Mouse (Mus musculus) large intestine, adult 2 months (tissue): ENCODE results near the gene Klrb1a. TPM values are rescaled to one million over a fixed set of nuclear protein-coding genes. Genes with fewer than 3 reads are reported as not detected.

Experiments
- DNase-seq: peaks from one replicate; pipeline ENCODE4 v3.0.0-alpha.2; 2012; ENCODE audit warnings: low read depth, low spot score
- whole genome bisulfite sequencing: fragments of 180-500 bp; shearing (Covaris S2); methylation state at CpG from one replicate; pipeline ENCODE4 v1.1.7; 2018; 5-methylcytosine and 5-hydroxymethylcytosine counted together
- polyA plus RNA-seq: library from polyadenylated mRNA; depleted of rRNA; stranded (reverse); fragments of >200 nt; gene quantifications from 2 replicates; pipeline ENCODE4 v1.2.3, GENCODE M21; 2012; rRNA removed

Klrb1a gene
- polyA plus RNA-seq, 1 experiment, result 0.41 TPM

- no peak for DNase-seq
- WGBS, result 81% methylated on average over 10 of the region's 10 CpGs
Observed at GRCm38 (mm10) chr6:128602463-128603201, 20.7 kb downstream of the Klrb1a start.

GRCm38 (mm10) chr6:128602026-128602425, 21.3 kb downstream of the Klrb1a start:
- WGBS, result 16% methylated on average over 3 of the region's 3 CpGs
- DNase-seq, result no peak

GRCm38 (mm10) chr6:128599555-128599954, 23.8 kb downstream of the Klrb1a start:
- no peak for DNase-seq

GRCm38 (mm10) chr6:128598256-128599047, 24.9 kb downstream of the Klrb1a start:
- DNase-seq, result no peak
- 20% methylated on average over 2 of the region's 2 CpGs for WGBS

More at GRCm38 (mm10) chr6:128599555-128599954, 23.8 kb downstream of the Klrb1a start:
- WGBS, result 46% methylated on average over 4 of the region's 4 CpGs

- no peak for DNase-seq
- WGBS, result 10% methylated on average over 9 of the region's 9 CpGs
Observed at GRCm38 (mm10) chr6:128597121-128597522, 26.2 kb downstream of the Klrb1a start.

GRCm38 (mm10) chr6:128594651-128595050, 28.7 kb downstream of the Klrb1a start:
- no peak for DNase-seq
- WGBS, result 63% methylated on average over 9 of the region's 9 CpGs

GRCm38 (mm10) chr6:128589426-128589825, 33.9 kb downstream of the Klrb1a start:
- no peak for DNase-seq
- whole genome bisulfite sequencing, result 42% methylated on average over 4 of the region's 4 CpGs

GRCm38 (mm10) chr6:128587619-128588018, 35.7 kb downstream of the Klrb1a start:
- 79% methylated on average over 6 of the region's 6 CpGs for WGBS

GRCm38 (mm10) chr6:128585642-128586245, 37.6 kb downstream of the Klrb1a start:
- no peak for DNase-seq
- 81% methylated on average over 11 of the region's 11 CpGs for WGBS

More at GRCm38 (mm10) chr6:128587619-128588018, 35.7 kb downstream of the Klrb1a start:
- no peak for DNase-seq

- WGBS, result 35% methylated on average over 10 of the region's 10 CpGs
Observed at GRCm38 (mm10) chr6:128584070-128584660, 39.2 kb downstream of the Klrb1a start.

GRCm38 (mm10) chr6:128581508-128581907, 41.8 kb downstream of the Klrb1a start, which contains the start of gene A2ml1:
Gene A2ml1 (minus strand): TSS chr6:128581608.
- no peak for DNase-seq
- WGBS, result 65% methylated on average over 11 of the region's 11 CpGs

More at GRCm38 (mm10) chr6:128584070-128584660, 39.2 kb downstream of the Klrb1a start:
- no peak for DNase-seq

- no peak for DNase-seq
- 58% methylated on average over 9 of the region's 9 CpGs for WGBS
Observed at GRCm38 (mm10) chr6:128577301-128577700, 46.0 kb downstream of the Klrb1a start.

- 90% methylated on average over 11 of the region's 11 CpGs for WGBS
- no peak for DNase-seq
Observed at GRCm38 (mm10) chr6:128566589-128566988, 56.7 kb downstream of the Klrb1a start.

Other genes starting within 250 kb of the Klrb1a start
- 0.06 and 0.22 TPM in 2 replicates for gene Tex52, start 248.1 kb downstream of the Klrb1a start, polyA plus RNA-seq
- gene Gm44596, start 248.0 kb downstream of the Klrb1a start, polyA plus RNA-seq, result not detected in 2 replicates
- gene Nrip2, start 224.2 kb downstream of the Klrb1a start, polyA plus RNA-seq, result 0.51 and 0.69 TPM in 2 replicates
- gene Itfg2, start 198.6 kb downstream of the Klrb1a start, polyA plus RNA-seq, result 18.7 and 19.3 TPM in 2 replicates
- 162 and 189 TPM in 2 replicates for gene Fkbp4, start 184.9 kb downstream of the Klrb1a start, polyA plus RNA-seq
- gene Pzp, start 96.8 kb downstream of the Klrb1a start, polyA plus RNA-seq, result 0.02 and 0.15 TPM in 2 replicates
- 0.24 and 0.71 TPM in 2 replicates for gene A2ml1, start 41.9 kb downstream of the Klrb1a start, polyA plus RNA-seq
- 252 and 368 TPM in 2 replicates for gene Clec2h, start 38.9 kb upstream of the Klrb1a start, polyA plus RNA-seq
- 0.26 and 0.27 TPM in 2 replicates for gene Klrb1, start 99.5 kb upstream of the Klrb1a start, polyA plus RNA-seq
- gene Klrb1c, start 165.7 kb upstream of the Klrb1a start, polyA plus RNA-seq, result 0.21 and 0.31 TPM in 2 replicates
- 1.6 TPM in 1 of 2 replicates, not detected in the other for gene Gm44511, start 202.8 kb upstream of the Klrb1a start, polyA plus RNA-seq
- 0.79 and 0.93 TPM in 2 replicates for gene Klrb1b, start 202.8 kb upstream of the Klrb1a start, polyA plus RNA-seq